Mouse (Mus musculus) right cerebral cortex, adult 18-20 months (tissue): ENCODE data around the gene Dph2.

ENCODE experiments used
- DNase-seq: peaks from one replicate; pipeline ENCODE4 v3.0.0; 2022; ENCODE audit warnings: mixed read lengths

Dph2 gene

DNA sequence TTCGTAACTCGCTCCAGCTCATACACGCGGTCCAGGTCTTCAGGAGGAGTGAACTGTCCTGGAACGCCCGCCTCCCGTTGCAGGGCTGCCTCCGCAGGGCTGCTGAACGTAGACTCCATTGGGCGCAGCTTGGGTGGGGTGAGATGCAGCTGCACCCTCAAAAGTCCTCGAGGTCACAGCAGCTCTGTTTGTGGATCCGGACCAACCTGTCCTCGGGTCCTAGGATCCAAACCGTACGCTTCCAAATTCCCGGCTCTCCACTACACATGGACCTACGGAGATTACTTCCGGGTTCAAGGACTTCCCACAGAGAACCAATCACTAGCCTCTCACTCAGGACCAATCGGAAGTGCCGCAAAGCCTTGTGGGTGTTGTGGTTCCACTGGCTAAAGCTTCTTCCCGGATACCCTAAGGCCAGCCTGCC, at the start of gene Dph2:
Dph2 (minus strand) TSS at position 295 of the 424 bp plus-strand sequence.
- peak; percentile 93 for DNase-seq

DNA sequence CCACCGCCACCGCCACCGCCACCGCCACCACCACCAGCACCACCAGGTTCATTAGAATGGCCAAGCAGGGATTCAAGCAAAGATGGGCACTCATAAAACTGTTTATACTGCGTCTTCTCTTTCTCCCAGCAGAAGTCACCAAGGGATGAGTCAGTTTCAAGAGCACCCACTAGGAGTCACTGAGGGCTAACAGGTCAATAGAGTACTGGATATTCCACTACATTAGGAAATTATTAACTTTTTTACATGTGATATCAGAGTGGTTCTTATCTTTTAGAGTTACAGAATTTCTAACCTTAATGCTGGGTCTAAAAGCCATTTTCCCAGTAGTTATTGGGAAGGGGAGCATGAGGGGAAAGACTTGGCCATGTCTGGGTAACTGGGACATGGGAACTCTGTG, 45.1 kb upstream of the Dph2 start:
- DNase-seq, result no peak

DNA sequence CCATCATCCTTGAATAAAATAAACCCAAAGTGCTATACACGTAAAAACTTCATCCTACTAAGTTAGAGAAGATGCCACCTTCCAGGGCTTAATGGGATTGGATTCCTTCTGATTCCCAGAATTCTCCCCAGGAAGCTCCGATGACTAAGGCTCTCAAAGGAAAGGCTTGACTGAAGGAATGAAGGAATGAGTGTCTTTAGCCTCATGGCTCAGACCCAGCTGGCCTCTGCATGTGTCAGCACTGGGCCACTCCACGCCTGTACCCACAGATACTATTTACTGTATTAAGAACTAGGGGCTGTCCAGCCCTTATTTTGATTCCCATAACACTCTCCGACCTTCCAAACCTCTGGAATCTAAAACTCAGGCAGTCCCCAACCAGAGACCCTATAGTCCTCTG, 42.2 kb upstream of the Dph2 start:
- no peak for DNase-seq

DNA sequence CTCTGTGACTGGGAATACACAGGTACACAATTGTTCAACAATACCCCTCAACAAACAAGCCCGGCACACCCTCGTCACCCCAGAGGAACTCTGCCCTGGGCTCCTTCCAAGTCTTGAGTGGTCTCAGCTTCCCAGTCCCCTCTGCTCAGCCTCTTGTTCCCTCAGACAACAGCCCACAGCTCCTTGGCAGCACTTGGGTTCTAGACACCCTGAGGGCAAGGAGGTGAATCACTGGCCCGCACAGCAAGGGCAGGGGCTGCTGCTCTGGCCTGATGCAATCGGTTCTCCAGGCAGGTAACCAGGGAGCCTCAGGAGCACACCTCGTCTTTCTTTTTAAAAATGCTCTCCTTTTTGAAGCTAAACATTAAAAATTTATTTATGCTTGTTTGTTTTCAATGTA, 41.4 kb upstream of the Dph2 start:
- DNase-seq, result no peak

- no peak for DNase-seq
Measured at GRCm38 (mm10) chr4:117929391-117929881, 37.6 kb upstream of the Dph2 start, which contains the start of gene Artn. Gene Artn, minus strand, starts transcription at chr4:117929763.

- DNase-seq, result no peak
Measured at GRCm38 (mm10) chr4:117928699-117929241, 36.9 kb upstream of the Dph2 start.

GRCm38 (mm10) chr4:117928234-117928633, 36.4 kb upstream of the Dph2 start:
- DNase-seq, result no peak

DNA sequence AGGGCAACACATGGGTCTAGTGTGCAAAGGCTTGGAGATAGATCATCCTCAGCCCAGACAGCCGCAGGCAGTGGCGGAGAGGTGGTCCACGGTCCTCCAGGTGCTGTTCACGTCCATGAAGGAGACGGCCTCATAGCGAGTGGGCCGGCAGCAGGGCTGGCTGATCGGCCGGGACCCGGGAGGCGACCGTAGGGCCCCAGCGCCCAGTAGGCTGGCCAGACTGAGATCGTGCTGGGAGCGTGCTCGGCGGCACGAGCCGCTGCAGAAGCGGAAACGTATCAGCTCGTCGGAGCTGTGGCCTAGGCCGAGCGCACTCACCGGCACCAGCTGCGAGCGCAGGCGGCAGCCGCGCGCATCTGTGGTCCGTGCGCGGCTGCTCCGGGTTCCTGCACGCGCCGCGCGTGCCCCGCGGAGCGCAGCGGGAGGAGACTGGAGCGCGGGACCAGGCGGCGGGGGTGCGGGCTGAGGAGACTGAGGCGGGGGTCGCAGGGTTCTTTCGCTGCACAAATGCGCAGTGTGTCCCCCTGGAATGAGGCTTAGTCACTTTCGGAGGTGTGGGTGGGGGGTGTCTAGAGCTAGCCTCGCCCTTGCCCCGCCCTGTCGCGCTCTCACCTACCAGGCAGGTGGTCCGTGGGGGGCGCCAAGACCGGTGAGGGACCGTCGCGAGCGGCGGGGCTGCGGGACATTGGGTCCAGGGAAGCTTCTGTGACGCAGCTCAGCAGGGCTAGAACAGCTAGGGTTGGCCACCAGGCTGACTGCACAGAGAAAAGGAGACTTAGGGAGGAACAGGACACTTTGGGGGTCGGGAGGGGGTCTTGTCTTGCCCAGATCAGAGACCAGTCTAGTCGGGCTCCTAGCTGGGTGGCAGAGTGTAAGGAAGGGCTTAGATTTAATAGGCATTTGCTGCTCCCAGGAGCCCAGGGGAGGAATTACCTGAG, 35.0 kb upstream of the Dph2 start:
- DNase-seq, result peak; percentile 77

GRCm38 (mm10) chr4:117924916-117925315, 33.1 kb upstream of the Dph2 start:
- DNase-seq, result no peak

GRCm38 (mm10) chr4:117923450-117923849, 31.6 kb upstream of the Dph2 start:
- no peak for DNase-seq

GRCm38 (mm10) chr4:117921358-117921757, 29.5 kb upstream of the Dph2 start:
- no peak for DNase-seq

DNA sequence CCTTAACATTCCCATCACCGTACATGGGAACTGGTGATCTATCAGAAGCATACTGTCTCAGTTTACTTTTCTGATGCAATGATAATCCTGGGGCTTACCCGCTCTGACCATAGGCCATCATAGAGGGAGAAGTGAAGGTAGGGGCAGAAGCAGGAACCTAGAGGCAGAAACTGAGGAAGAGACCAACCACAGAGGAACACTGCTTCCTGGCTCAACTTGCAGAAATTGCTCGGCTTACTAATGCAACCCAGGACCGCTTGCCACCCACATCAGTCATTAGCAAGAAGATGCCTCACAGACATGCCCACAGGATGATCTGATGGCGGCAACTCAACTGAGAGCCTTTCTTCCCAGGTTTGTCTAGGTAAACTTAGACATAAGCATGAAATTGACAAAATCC, 26.9 kb upstream of the Dph2 start:
- DNase-seq, result no peak

- DNase-seq, result no peak
Measured at GRCm38 (mm10) chr4:117918261-117918660, 26.4 kb upstream of the Dph2 start.

- DNase-seq, result no peak
Measured at GRCm38 (mm10) chr4:117917847-117918246, 26.0 kb upstream of the Dph2 start.

DNA sequence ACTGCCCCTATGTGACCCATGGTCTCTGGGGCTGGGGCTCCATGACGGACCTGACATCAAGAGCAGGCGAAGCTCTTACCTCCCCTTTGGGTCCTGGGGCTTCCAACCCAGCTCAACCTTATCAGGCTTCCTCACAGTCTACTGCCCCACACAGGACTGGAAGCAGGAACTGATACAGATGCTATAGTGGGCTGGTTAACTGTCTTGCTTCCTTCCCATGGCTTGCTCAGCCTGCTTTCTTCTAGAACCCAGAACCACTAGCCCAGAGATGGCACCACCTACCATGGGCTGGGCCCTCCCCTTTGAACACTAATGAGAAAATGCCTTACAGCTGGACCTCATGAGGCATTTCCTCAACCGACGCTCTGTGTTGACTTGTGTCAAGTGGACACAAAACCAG, 25.6 kb upstream of the Dph2 start:
- no peak for DNase-seq

DNA sequence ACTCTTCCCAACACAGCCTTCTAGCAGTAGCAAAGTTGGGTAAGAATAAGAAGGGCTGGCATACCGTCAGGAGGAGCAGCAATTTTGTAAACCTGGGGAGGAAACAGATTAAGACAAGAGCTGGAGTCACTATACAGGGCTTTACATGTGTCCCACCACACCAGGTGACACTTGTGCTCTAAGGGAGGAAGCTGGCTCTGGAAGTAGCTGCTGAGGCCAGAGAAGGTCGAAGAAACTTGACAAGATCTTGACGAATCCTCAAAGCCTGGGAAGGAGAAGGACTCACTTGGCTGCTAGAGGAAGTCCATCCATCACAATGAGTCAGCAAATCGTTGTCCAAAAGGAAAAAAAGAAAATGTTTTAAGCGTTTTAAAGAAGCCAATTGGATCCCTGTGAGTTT, 24.6 kb upstream of the Dph2 start:
- no peak for DNase-seq

DNA sequence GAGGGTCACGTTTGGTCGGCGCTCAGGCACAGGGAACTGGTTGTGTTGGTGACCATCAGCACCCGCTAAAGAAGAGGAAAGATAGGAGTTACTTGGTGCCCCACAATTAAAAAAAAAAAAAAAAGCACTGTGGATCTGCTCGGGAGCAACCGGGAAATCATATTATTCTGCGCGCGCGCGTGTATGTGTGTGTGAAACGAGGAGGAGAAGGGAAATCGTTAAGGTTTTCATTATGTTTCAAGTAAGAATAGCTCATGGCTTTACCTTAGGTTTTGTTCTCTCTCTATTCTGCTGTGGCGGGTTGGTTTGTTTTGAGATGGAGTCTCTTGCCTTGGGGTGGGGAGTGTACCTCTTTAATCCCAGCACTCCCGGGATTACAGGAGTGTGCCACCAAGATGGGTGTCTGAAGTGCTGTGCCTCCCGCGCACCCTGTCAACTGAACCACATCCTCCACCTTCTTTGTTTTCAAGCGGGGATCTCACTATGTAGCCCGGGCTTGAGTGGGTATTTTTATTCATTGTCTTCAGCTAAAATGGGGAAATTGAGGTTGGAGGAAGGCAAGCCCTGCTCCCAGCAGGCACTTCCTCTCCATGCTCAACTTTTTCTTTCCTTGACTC, 23.8 kb upstream of the Dph2 start:
- DNase-seq, result no peak

DNA sequence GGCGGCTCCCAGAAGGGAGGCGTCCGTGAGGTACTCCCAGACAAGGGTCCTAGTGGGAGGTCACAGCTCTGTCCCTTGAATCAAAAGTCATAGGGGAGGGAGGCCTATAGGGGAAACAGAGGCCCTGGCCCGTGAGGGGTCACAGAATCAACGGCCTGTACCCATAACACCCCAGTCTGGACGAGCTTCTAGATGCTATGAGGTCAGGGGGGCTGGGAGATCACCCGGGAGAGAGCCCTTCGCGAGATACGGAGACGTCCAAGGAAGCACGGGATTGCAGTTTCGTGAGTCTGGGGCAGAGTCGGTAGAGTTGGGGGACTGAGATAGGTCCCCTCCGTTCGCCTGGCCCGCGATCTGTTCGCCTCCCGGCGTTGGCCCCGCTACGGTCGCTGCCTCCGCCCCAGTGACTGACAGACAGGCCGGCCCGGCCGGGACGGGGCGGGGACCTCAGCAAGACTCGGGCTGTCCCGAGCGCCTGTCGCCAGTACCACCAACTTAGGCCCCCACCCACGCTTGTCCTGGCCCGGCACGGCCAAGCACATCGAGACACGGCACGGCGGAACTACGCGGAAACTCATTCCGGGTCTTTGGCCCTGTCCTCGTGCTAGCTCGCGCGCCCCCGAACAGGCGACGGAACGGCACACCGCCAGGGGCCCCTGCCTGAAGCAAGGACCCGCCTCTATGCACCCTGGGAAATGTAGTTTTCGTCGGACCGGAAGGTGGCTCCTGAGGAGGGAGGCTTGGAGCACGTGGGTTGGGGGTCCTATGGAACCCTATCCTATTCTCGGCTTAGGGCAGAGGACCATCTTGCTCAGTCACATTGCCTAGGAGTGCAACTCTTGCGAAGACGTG, 23.0 kb upstream of the Dph2 start, which contains the start of gene Ipo13:
Ipo13 (minus strand) TSS at position 409 of the 852 bp plus-strand sequence.
- DNase-seq, result peak; percentile 92

DNA sequence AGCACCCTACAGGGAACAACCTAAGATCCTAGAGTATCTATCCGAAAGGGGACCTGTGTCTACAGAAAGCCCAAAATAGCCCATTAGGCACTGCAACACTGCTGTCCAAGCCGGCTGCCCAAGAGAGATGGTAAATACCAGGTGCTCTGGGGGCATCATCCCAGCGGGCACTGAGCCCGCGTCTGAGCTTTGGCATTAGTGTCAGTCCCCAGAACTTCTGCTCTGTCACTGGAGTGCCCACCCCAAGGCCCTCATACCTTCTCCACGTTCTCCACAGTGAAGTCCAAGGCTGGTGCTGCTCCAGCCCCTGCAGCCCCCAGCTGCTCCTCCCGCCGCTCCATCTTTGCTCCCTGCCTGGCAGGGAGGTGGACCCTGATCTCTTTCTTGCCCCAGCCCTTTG, 22.2 kb upstream of the Dph2 start:
- DNase-seq, result no peak

DNA sequence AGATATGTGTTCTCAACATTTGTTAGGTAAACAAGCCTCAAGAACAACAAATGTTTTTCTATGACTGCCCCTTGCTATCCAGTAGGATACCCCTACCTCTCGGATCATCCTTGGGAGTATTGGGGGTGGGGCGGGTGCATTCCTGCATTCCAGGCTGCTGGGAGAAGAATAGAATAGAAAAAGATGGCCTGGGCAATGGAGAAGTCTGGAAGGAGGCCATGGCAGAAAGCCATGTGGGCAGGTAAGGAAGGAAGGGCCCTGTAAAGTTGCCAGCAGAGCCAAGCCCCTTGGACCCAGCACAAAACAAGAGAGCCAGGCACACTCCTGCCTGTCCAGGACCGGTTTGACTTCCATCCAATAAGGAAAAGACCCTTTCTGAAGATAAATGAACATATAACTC, 21.6 kb upstream of the Dph2 start:
- DNase-seq, result no peak

DNA sequence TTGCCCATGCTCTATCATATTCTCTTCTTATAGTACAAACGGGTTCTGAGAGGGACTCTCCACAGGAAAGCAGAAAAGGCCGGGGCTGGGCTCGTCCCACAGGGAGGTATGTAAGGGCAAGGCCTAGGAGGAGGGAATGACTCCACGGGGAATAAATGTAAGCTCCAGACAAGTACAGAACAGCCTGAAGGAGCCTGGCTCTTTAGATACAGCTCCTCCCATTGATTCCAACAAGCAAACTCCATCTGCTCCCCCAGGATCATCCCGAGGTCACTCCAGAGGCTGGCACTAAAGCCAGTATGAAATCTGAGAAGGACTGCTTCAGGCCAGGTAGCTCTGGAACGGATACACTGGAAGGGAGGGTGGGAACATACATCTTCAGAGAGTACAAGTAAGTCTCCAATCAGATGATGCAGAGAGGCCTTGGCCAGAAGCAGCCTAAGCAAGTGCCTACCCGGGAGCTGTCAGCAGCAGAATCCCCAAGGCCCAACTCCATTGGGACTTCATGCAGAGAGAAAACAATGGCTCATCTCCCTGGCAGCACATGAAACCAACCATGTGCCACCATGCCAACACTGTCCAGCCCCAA, 20.9 kb upstream of the Dph2 start:
- DNase-seq, result no peak

DNA sequence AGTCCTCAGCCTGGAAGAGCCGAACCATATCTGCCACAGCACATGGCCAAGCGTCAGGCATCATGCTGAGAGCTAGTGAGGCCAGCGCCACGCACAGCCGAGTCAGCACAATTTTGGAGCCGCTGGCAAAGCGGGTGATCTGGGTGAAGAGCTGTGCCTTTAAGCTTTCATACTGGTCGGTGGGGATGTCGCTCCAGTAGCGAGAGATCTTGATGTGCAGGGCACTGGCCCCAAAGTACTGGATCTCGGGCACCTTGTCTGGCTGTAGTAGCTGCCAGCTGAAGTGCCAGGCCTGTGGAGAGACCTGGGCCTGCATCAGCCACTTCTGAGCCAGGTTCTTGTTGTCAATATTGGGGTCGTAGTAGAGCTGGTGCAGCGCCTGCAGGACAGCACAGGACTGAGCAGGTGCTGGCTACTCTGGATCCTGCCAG, 20.3 kb upstream of the Dph2 start:
- no peak for DNase-seq
